Mouse (Mus musculus) bone marrow, adult 2 months (tissue): ENCODE measurements at regions not wholly inside any gene's neighbourhood (a gene's known extent, or its start where the extent isn't known, plus 50 kb on each side); places are given as distances from the start of the nearest gene placed in this dataset.

ENCODE experiments used
- CTCF ChIP-seq: fragments of 200-500 bp; IDR thresholded peaks from 2 replicates; pipeline ENCODE4 v1.5.1; 2011; ENCODE audit warnings: low read length, control low read depth; ENCODE audit not compliant: control insufficient read depth, insufficient read depth
- POLR2A ChIP-seq: fragments of 200-500 bp; IDR thresholded peaks from 2 replicates; pipeline ENCODE4 v1.6.1; 2011; ENCODE audit warnings: low read depth, mild to moderate bottlenecking, control low read depth, low read length, borderline replicate concordance; ENCODE audit not compliant: control insufficient read depth

- no peak for TF ChIP-seq CTCF
- TF ChIP-seq POLR2A, result no peak
Measured at GRCm38 (mm10) chr8:127715097-127715496, 643.3 kb upstream of the Nrp1 start.
